Mouse (Mus musculus) embryonic facial prominence, embryonic 14.5 days (tissue): Measurements from ENCODE around the gene Gramd1c. TPM values are rescaled to one million over a fixed set of nuclear protein-coding genes. Genes with fewer than 3 reads are reported as not detected.
A peak's percentile ranks its signal among the peaks of the same experiment; 100 is the strongest.

Source experiments
- ATAC-seq: fragments of 200-750 bp; cut with Nextera tagmentation; 2 replicates; pipeline ENCODE4 v1.8.0; 2017; ENCODE audit warnings: low read depth, moderate number of reproducible peaks, moderate TSS enrichment
- DNase-seq: peaks from one replicate; pipeline ENCODE4 v3.0.0-alpha.2; 2015; ENCODE audit warnings: low spot score
- H3K27ac ChIP-seq: fragments of 300-500 bp; sonication (generic); replicated peaks from 2 replicates; pipeline ENCODE4 v1.5.1; 2014; ENCODE audit warnings: low read depth, mild to moderate bottlenecking, low read length, moderate library complexity
- H3K27me3 ChIP-seq: fragments of 300-500 bp; sonication (generic); replicated peaks from 2 replicates; pipeline ENCODE4 v1.6.1; 2014; ENCODE audit warnings: low read length; ENCODE audit not compliant: control insufficient read depth, insufficient read depth
- H3K36me3 ChIP-seq: fragments of 300-500 bp; sonication (generic); 2 replicates; pipeline ENCODE4 v1.6.1; 2014; ENCODE audit warnings: low read length, mixed read lengths; ENCODE audit not compliant: control insufficient read depth, insufficient read depth
- H3K4me1 ChIP-seq: fragments of 300-500 bp; sonication (generic); 2 replicates; pipeline ENCODE4 v1.6.1; 2014; ENCODE audit warnings: antibody characterized with exemption, low read length; ENCODE audit not compliant: control insufficient read depth, insufficient read depth
- H3K4me2 ChIP-seq: fragments of 300-500 bp; sonication (generic); 2 replicates; pipeline ENCODE4 v1.6.1; 2014; ENCODE audit warnings: low read depth, mild to moderate bottlenecking, low read length, moderate library complexity, mixed read lengths
- H3K4me3 ChIP-seq: fragments of 300-500 bp; sonication (generic); 2 replicates; pipeline ENCODE4 v1.5.1; 2014; ENCODE audit warnings: low read depth, mild to moderate bottlenecking, low read length
- H3K9ac ChIP-seq: fragments of 300-500 bp; sonication (generic); 2 replicates; pipeline ENCODE4 v1.6.1; 2014; ENCODE audit warnings: low read depth, mild to moderate bottlenecking, low read length, moderate library complexity, mixed read lengths
- H3K9me3 ChIP-seq: fragments of 300-500 bp; sonication (generic); 2 replicates; pipeline ENCODE4 v1.6.1; 2016; ENCODE audit warnings: low read length; ENCODE audit not compliant: control insufficient read depth
- WGBS: fragments of 180-500 bp; shearing (Covaris S2); extraction: QIAGEN DNeasy Blood & Tissue Kit; methylation state at CpG from one replicate; pipeline ENCODE4 v1.1.7; 2014; 5-methylcytosine and 5-hydroxymethylcytosine counted together
- polyA plus RNA-seq: library from polyadenylated mRNA; unstranded; fragments of >200 nt; fragmentation: Nextera tagmentation; extraction: Ambion mirVana; gene quantifications from 2 replicates; pipeline ENCODE4 v1.2.1, GENCODE M21; 2014

The Gramd1c gene
- polyA plus RNA-seq, 1 experiment from 2014 or later = 7.7 TPM

DNA sequence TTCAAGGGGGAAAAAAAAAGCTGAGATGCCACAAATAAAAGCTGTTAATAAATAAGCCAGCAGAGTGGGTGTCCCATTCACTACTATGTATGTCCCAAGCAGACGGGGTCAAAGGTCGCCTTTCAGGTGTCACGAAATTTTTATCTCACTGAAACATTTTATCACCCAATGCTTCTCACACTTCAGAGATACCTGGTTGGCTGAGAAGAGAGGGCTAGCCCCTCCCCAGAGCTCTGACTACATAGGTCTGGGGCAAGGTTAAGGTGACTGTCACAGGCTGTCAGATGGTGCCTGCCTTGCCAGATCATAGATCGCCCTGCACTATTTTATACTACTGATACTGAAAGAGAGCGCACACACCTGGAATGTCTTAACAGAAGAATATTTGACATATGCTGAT is 29.8 kb downstream of the Gramd1c start:
- WGBS = 86% methylated on average over 5 of the region's 5 CpGs
- DNase-seq (no peak), ATAC-seq (no peak)
- no peak overlapping the region for H3K9ac ChIP-seq
- no peak overlapping the region for H3K4me2 ChIP-seq
- no peaks in the 10 kb centered on the region for H3K9me3 ChIP-seq
- H3K36me3 ChIP-seq = no peaks in the 10 kb centered on the region
- H3K4me3 ChIP-seq = no peak overlapping the region
- H3K27me3 ChIP-seq = no peaks in the 10 kb centered on the region
- no peak overlapping the region for H3K27ac ChIP-seq
- H3K4me1 ChIP-seq = no peaks in the 10 kb centered on the region

DNA sequence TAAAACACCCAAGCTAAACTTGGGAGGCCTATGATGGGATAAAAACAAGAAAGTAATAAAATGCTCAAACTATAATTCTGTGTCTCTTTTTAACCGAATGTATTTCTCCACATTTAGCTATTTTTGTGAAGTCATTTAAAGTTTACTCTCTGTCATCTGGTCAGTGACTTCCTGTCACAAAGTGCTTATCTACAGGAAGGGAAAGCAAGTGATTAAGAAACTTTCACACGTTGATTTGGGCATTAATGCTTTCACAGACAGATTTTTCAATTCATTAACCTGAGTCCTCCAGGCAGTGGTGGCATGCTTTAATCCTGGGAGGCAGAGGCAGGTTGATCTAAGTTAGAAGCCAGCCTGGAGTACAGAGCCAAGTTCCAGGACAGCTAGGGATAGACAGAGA is 33.9 kb downstream of the Gramd1c start:
- Histone ChIP-seq H3K27ac (no peak overlapping the region), H3K4me3 (no peak overlapping the region), H3K4me1 (no peaks in the 10 kb centered on the region), H3K27me3 (no peaks in the 10 kb centered on the region), H3K36me3 (no peaks in the 10 kb centered on the region), H3K4me2 (no peak overlapping the region), H3K9ac (no peak overlapping the region), H3K9me3 (no peaks in the 10 kb centered on the region)
- 64% methylated on average over 2 of the region's 2 CpGs for whole genome bisulfite sequencing
- ATAC-seq = no peak
- no peak for DNase-seq

DNA sequence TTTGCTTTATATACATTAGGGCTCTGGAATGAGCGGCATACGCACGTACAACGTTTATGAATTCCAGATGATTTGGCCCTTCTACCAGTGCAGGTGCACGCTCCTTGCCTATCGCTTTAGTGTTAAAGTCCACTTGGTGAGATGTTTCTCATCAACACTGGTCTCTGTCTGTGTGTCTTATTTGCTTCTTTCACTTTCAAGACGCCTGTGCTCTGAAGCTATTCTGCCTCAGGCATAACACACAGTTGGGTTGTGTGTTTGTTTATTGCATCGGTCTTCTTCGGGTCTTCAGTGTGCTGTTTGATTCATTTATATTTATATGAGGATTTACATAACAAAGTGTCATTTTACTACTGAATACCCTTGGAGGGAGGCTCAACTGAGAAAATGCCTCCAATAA is 36.3 kb downstream of the Gramd1c start:
- H3K9me3 ChIP-seq = no peaks in the 10 kb centered on the region
- no peak overlapping the region for H3K4me2 ChIP-seq
- no peaks in the 10 kb centered on the region for H3K36me3 ChIP-seq
- no peak overlapping the region for H3K27ac ChIP-seq
- ATAC-seq (0 out of 2 replicates have a peak, but pooled peaks have one; percentile 47), DNase-seq (peak; percentile 31)
- whole genome bisulfite sequencing = 69% methylated on average over 9 of the region's 9 CpGs
- H3K4me3 ChIP-seq = no peak overlapping the region
- no peaks in the 10 kb centered on the region for H3K4me1 ChIP-seq
- H3K9ac ChIP-seq = no peak overlapping the region
- H3K27me3 ChIP-seq = no peaks in the 10 kb centered on the region

DNA sequence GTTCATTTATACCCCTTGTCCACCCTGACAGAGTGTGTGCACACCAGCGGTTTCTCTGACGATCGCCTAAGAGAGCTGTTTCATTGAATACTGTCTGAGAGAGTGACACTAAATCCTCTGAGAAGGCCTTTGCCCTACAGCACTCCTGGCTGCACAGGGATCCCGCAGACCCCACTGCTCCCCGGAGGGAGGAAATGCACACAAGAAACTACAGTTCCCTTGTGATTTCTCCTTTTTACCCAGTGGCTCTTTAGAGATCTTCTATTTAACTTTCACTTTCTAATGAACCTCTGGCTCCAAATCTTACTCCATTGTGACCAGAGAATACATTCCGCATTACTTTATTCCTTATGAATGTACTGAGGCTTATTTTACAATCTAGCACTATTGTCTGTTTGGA is 36.9 kb downstream of the Gramd1c start:
- H3K36me3 ChIP-seq = no peaks in the 10 kb centered on the region
- H3K9me3 ChIP-seq = no peaks in the 10 kb centered on the region
- no peak overlapping the region for H3K4me2 ChIP-seq
- no peak overlapping the region for H3K4me3 ChIP-seq
- ATAC-seq (peak; percentile 37; the same call in 1 of the 2 replicates), DNase-seq (no peak)
- WGBS = 52% methylated on average over 6 of the region's 6 CpGs
- H3K9ac ChIP-seq = no peak overlapping the region
- H3K27ac ChIP-seq = no peak overlapping the region
- no peaks in the 10 kb centered on the region for H3K27me3 ChIP-seq
- no peaks in the 10 kb centered on the region for H3K4me1 ChIP-seq

DNA sequence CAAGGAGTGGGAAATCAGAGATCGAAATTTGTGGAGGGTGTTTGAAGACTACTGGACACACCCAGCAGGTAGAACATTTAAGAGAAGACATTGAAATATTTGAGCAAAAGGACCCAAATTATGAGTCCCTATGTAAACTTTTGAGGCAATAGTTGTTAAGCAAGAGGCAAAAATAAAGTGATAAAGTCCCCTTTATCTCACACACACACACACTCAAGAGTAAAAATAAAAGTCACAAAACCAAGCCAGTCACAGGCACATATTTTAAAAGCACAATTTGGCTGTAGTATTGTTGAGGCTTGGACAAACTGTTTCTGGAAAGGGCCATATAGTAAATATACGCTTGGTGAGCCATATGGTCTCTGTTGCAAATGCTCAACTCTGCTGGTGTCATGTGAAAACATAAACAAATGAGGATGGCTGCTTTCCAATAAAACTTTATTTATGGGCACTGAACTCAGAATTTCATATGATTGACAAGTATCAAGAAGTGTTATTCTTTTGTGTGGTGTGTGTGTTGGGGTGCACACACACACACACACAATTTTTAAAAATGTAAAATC is 44.1 kb downstream of the Gramd1c start:
- no peak for DNase-seq
- H3K4me1 ChIP-seq = no peaks in the 10 kb centered on the region
- H3K4me3 ChIP-seq = no peak overlapping the region
- H3K9ac ChIP-seq = no peak overlapping the region
- no peak overlapping the region for H3K4me2 ChIP-seq
- H3K27me3 ChIP-seq = no peaks in the 10 kb centered on the region
- no peaks in the 10 kb centered on the region for H3K36me3 ChIP-seq
- ATAC-seq = no peak
- no peaks in the 10 kb centered on the region for H3K9me3 ChIP-seq
- 82% methylated on average over 2 of the region's 2 CpGs for WGBS
- no peak overlapping the region for H3K27ac ChIP-seq

DNA sequence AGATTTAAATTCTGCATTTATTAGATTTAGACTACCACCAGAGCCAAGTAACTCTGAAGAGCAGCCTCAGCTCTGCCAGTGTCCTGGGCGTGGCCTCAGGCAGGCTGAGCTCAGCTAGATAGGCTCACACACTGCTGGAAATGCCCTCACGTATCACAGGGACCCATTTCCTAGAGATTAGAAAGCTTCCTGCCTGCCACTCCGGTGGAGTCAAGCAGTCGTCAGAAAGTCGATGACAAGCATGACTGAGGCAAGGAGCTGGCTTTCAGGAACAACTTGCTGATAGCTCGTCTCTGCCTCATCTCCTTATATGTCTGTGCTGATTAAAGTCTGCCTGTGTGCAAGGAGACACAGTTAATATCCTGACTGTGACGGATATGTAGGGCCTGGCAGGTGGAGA is 44.8 kb downstream of the Gramd1c start:
- H3K4me2 ChIP-seq = no peak overlapping the region
- H3K9me3 ChIP-seq = no peaks in the 10 kb centered on the region
- H3K4me1 ChIP-seq = no peaks in the 10 kb centered on the region
- 49% methylated on average over 7 of the region's 7 CpGs for WGBS
- H3K27ac ChIP-seq = no peak overlapping the region
- no peak overlapping the region for H3K4me3 ChIP-seq
- H3K36me3 ChIP-seq = no peaks in the 10 kb centered on the region
- no peak overlapping the region for H3K9ac ChIP-seq
- no peak for DNase-seq
- ATAC-seq = no peak
- no peaks in the 10 kb centered on the region for H3K27me3 ChIP-seq

DNA sequence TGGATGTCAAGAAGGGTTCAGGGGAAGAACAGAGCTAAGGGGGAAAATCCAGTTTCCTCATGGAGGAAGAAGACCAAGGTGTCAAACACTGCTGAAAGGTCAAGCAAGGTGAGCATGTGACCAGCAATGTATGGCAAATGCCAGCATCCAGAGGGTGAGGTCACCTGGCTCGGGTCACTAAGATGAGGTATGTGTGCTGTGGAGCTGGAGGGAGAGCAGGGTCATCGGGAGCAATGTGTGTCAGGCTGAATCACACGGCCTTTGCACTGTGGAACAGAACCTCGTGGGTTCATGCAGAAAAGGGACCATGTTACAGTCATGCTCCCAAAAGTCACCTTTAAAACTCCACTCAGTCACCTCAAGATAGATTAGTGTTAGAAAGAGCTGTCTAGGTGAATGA is 45.4 kb downstream of the Gramd1c start:
- Histone ChIP-seq H3K36me3 (no peaks in the 10 kb centered on the region), H3K4me1 (no peaks in the 10 kb centered on the region), H3K4me3 (no peak overlapping the region), H3K27me3 (no peaks in the 10 kb centered on the region), H3K9ac (no peak overlapping the region), H3K4me2 (no peak overlapping the region), H3K9me3 (no peaks in the 10 kb centered on the region), H3K27ac (no peak overlapping the region)
- ATAC-seq (no peak), DNase-seq (no peak)
- 89% methylated on average over 4 of the region's 4 CpGs for WGBS

DNA sequence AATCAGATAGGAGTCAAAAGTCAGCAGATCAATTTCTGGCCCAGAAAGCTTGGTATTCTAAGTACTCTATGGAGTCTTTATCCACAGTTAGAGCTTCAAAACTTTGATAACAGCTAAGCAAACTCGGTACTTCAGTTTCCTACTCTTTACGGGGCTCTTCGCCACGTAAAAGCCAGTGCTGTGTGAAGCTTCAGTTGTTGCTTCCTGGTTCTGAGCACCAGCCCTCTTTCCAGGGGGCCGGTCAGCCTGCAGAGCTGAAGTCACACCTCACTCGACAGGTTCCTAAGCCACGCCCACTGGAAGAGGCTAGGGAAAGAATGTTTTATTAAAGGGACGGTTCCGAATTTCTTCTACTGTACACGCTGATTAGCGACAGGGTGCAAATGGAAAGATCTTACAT is 47.0 kb downstream of the Gramd1c start:
- 11% methylated on average over 11 of the region's 11 CpGs for WGBS
- peak; percentile 86 for DNase-seq

DNA sequence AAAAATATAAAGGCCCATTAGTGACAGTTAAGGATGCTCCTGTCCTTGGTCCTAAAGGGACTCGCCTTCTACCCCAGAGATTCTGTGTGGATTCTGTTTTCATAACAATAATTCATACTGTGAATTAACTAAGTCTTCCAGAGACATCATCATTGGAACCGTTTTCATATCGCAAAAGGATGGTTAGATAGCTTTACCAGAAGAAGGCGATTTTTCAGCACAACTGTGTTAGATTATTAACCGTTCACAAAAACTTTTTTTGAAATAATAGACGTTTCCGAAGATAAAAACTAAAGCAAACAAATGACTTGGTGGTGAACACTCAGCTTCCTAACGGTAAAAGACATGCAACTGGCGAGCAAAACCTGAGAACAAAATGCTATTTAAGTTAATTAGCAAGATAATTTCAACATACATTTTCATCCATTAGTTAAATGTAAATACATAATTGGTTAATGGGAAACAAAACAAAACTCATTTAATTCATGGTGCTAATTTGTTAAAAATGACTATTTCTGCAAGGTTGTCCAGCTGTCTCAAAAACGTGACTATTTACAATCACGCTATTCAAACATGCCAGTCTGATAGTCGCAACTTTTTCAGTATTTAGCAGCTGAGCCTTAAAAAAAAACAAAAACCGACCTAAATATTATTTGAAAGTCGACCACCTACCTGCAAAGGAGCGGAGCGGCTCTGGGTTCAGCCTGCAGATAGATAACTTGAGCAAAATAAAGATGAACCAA is 47.6 kb downstream of the Gramd1c start:
- ATAC-seq = no peak
- Histone ChIP-seq H3K4me1 (no peaks in the 10 kb centered on the region), H3K9me3 (no peaks in the 10 kb centered on the region), H3K36me3 (no peaks in the 10 kb centered on the region), H3K4me2 (peak overlapping the region; percentile 47), H3K9ac (0 out of 2 replicates have a peak overlapping the region, but pooled peaks have one; percentile 34), H3K27me3 (no peaks in the 10 kb centered on the region), H3K4me3 (peak overlapping the region; percentile 31), H3K27ac (no peak overlapping the region)
- DNase-seq = no peak
- WGBS = 61% methylated on average over 16 of the region's 16 CpGs

More for the DNA sequence above, 47.0 kb downstream of the Gramd1c start:
- Histone ChIP-seq H3K9ac (0 out of 2 replicates have a peak overlapping the region, but pooled peaks have one; percentile 34), H3K4me3 (peak overlapping the region; percentile 31), H3K4me1 (no peaks in the 10 kb centered on the region), H3K27me3 (no peaks in the 10 kb centered on the region), H3K27ac (no peak overlapping the region), H3K9me3 (no peaks in the 10 kb centered on the region), H3K4me2 (peak overlapping the region; percentile 47), H3K36me3 (no peaks in the 10 kb centered on the region)
- ATAC-seq = peak; percentile 96
